Mouse (Mus musculus) layer of hippocampus, postnatal 10 days (tissue): ENCODE results near the gene Hist1h4i. TPM values are rescaled to one million over a fixed set of nuclear protein-coding genes. Genes with fewer than 3 reads are reported as not detected.

Source experiments
- microRNA-seq, 2 experiments: library from miRNA; unstranded; fragments of <30 nt; microRNA quantifications; one replicate each; pipeline ENCODE4 v1.2.0; 2021
- total RNA-seq, 2 experiments: library from RNA; stranded (reverse); gene quantifications; 2 replicates each; pipeline ENCODE4 v1.2.3; 2021

Hist1h4i gene
- total RNA-seq, 2 experiments from 2014 or later = 51.2 to 53.7 TPM

Small RNA genes lying within 50 kb of the gene (microRNA-seq; reads per million reads assigned to microRNA genes)
- gene Gm26300 (0 reads per million in 2 experiments), gene Gm44390 (0 reads per million in 2 experiments), gene Gm44486 (0 reads per million in 2 experiments)

Other genes starting within 250 kb of the Hist1h4i start
- gene Hist1h2bq, start 231.2 kb downstream of the Hist1h4i start, total RNA-seq = 10 to 100 TPM; 52.8 to 66.3 TPM
- 10 to 100 TPM; 36.4 to 41.0 TPM for gene Hist1h2ao, start 230.9 kb downstream of the Hist1h4i start, total RNA-seq
- 100 to 1,000 TPM; 214 to 219 TPM for gene Hist1h4m, start 229.6 kb downstream of the Hist1h4i start, total RNA-seq
- 10 to 100 TPM; 22.0 to 32.1 TPM for gene Hist1h4n, start 209.2 kb downstream of the Hist1h4i start, total RNA-seq
- gene Hist1h2ap, start 207.9 kb downstream of the Hist1h4i start, total RNA-seq = 10 to 100 TPM; 67.2 to 82.7 TPM
- 10 to 100 TPM; 52.5 to 64.9 TPM for gene Hist1h2br, start 207.6 kb downstream of the Hist1h4i start, total RNA-seq
- gene Zfp184, start 96.3 kb downstream of the Hist1h4i start, total RNA-seq = 1 to 10 TPM; 5.1 to 6.0 TPM
- under 1 TPM; 0.22 to 0.23 TPM for gene Pom121l2, start 60.2 kb downstream of the Hist1h4i start, total RNA-seq
- gene Prss16, start 31.6 kb downstream of the Hist1h4i start, total RNA-seq = not detected
- 10 to 100 TPM; 64.1 to 78.6 TPM for gene Hist1h2ah, start 5.8 kb downstream of the Hist1h4i start, total RNA-seq
- 10 to 100 TPM; 73.9 to 80.0 TPM for gene Hist1h2bk, start 5.5 kb downstream of the Hist1h4i start, total RNA-seq
- 10 to 100 TPM; 33.8 to 36.8 TPM for gene Hist1h2ag, start 1.6 kb upstream of the Hist1h4i start, total RNA-seq
- gene Hist1h2bj, start 1.9 kb upstream of the Hist1h4i start, total RNA-seq = 10 to 100 TPM; 29.4 to 36.1 TPM
- not detected for gene Vmn1r188, start 43.1 kb upstream of the Hist1h4i start, total RNA-seq
- not detected for gene Vmn1r189, start 64.5 kb upstream of the Hist1h4i start, total RNA-seq
- gene Vmn1r191, start 142.6 kb upstream of the Hist1h4i start, total RNA-seq = not detected
- gene Vmn1r192, start 149.8 kb upstream of the Hist1h4i start, total RNA-seq = not detected
- not detected for gene Vmn1r193, start 181.8 kb upstream of the Hist1h4i start, total RNA-seq
- gene Vmn1r194, start 202.9 kb upstream of the Hist1h4i start, total RNA-seq = not detected
- gene Vmn1r195, start 229.2 kb upstream of the Hist1h4i start, total RNA-seq = not detected
- not detected for gene Vmn1r196, start 248.6 kb upstream of the Hist1h4i start, total RNA-seq